Mouse (Mus musculus): ENCODE measurements at regions not wholly inside any gene's neighbourhood (a gene's known extent, or its start where the extent isn't known, plus 50 kb on each side); places are given as distances from the start of the nearest gene placed in this dataset.

GRCm38 (mm10) chr1:75885632-75886031 is 339.6 kb downstream of the Slc4a3 start:
- Histone ChIP-seq H3K36me3 (ENCODE audit: insufficient read depth) (no peaks in the 10 kb centered on the region), H3K27me3 (ENCODE audit: insufficient read depth, low read length) (no peaks in the 10 kb centered on the region), H3K9ac (no peak overlapping the region), H3K4me1 (ENCODE audit: insufficient read depth) (0 out of 2 replicates have a peak, but pooled peaks cover 3% of the 10 kb centered on the region), H3K4me3 (ENCODE audit: low read depth, low read length) (no peak overlapping the region), H3K9me3 (ENCODE audit: low read length) (no peaks in the 10 kb centered on the region), H3K4me2 (ENCODE audit: low read depth) (no peak overlapping the region), H3K27ac (ENCODE audit: low read depth, low read length) (no peak overlapping the region)
- no peak for TF ChIP-seq CTCF (IDR thresholded peaks at IDR 0.05; ENCODE audit: low read depth)
- WGBS: 75% methylated on average over 7 of the region's 7 CpGs
- DNase-seq: no peak
- no peak for ATAC-seq

- Histone ChIP-seq H3K4me2 (ENCODE audit: low read depth) (no peak overlapping the region), H3K27ac (ENCODE audit: low read depth, low read length) (no peak overlapping the region), H3K27me3 (ENCODE audit: insufficient read depth, low read length) (no peaks in the 10 kb centered on the region), H3K4me3 (ENCODE audit: low read depth, low read length) (no peak overlapping the region), H3K9ac (no peak overlapping the region), H3K4me1 (ENCODE audit: insufficient read depth) (0 out of 2 replicates have a peak, but pooled peaks cover 3% of the 10 kb centered on the region), H3K9me3 (ENCODE audit: low read length) (no peaks in the 10 kb centered on the region), H3K36me3 (ENCODE audit: insufficient read depth) (no peaks in the 10 kb centered on the region)
- no peak for TF ChIP-seq CTCF (IDR thresholded peaks at IDR 0.05; ENCODE audit: low read depth)
- DNase-seq: no peak
- WGBS: 9% methylated on average over 9 of the region's 9 CpGs
- ATAC-seq: no peak
Observed at GRCm38 (mm10) chr1:75888499-75889208, 342.6 kb downstream of the Slc4a3 start.

DNA sequence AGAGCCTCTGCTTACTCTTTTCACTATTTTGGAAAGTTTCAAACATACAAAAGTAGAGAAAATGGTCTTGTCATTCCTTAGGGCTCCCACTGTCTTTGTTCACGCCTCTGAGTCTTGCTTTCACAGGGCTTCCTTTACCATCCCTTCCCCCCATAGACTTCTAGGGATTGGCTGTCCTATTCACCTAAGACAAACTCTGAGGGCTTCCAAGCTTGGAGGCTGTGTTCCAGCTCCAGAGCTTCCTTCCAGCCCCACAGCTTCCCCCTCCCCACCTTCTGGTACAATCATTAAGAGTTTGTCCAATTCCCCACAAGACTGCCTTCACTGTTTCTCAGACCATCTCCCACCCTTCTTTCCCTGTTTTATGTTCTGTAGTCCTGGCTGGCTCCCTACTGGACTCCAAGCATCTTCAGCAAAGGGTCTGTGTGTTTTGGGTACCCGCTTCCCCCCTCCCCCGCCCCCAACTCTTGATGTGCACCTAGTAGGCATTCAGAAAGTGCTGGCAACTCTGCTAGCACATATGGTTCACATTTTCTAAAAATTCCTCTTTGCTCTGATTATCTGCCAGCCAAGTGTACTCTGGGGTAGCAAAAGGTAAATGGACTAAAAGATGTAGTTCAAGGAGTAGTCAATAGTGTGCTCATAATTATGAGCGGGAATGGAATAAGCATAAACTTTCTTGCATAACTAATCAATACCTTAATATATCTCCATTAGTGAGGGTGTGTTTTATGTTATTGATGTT is 344.0 kb downstream of the Slc4a3 start:
- TF ChIP-seq CTCF (IDR thresholded peaks at IDR 0.05; ENCODE audit: low read depth): no peak
- H3K36me3 ChIP-seq (ENCODE audit: insufficient read depth): no peaks in the 10 kb centered on the region
- DNase-seq (no peak), ATAC-seq (no peak)
- no peak overlapping the region for H3K9ac ChIP-seq
- no peak overlapping the region for H3K4me2 ChIP-seq (ENCODE audit: low read depth)
- H3K27me3 ChIP-seq (ENCODE audit: insufficient read depth, low read length): no peaks in the 10 kb centered on the region
- no peak overlapping the region for H3K4me3 ChIP-seq (ENCODE audit: low read depth, low read length)
- no peak overlapping the region for H3K27ac ChIP-seq (ENCODE audit: low read depth, low read length)
- H3K9me3 ChIP-seq (ENCODE audit: low read length): no peaks in the 10 kb centered on the region
- 0 out of 2 replicates have a peak, but pooled peaks cover 3% of the 10 kb centered on the region for H3K4me1 ChIP-seq (ENCODE audit: insufficient read depth)
- WGBS: 75% methylated on average over 4 of the region's 4 CpGs

DNA sequence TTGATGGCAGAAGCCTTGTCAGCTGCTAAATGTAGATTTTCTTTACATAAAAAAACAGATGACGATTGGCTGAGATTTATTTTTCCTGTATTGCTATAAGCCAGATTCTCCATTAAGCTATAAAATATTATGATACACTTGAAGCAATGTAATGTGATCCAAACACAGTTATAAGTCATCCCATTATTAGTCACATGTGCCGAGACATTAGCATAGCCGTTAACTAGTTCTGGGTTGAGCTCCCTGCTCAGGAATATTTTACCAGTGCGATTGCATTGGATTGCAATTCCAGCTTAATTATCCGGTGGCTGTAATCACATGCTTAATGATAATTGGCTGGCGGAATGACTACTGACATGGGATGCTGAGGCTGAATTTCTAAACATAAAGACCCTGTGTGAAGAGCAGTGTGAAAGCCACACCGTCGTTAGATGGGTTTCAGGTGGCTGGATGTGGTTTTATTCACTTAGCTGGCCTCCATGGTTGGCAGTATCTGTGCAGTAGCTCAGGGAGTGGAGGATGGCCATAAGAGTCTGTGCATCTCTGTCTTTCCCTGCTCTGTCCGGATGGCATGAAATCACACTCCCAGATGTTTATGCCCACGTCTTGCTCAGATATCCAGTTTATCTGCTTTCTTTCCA is 344.7 kb downstream of the Slc4a3 start:
- TF ChIP-seq CTCF (IDR thresholded peaks at IDR 0.05; ENCODE audit: low read depth): no peak
- ATAC-seq (no peak), DNase-seq (no peak)
- Histone ChIP-seq H3K27ac (ENCODE audit: low read depth, low read length) (no peak overlapping the region), H3K9me3 (ENCODE audit: low read length) (no peaks in the 10 kb centered on the region), H3K4me1 (ENCODE audit: insufficient read depth) (0 out of 2 replicates have a peak, but pooled peaks cover 3% of the 10 kb centered on the region), H3K4me2 (ENCODE audit: low read depth) (no peak overlapping the region), H3K4me3 (ENCODE audit: low read depth, low read length) (no peak overlapping the region), H3K9ac (no peak overlapping the region), H3K36me3 (ENCODE audit: insufficient read depth) (no peaks in the 10 kb centered on the region), H3K27me3 (ENCODE audit: insufficient read depth, low read length) (no peaks in the 10 kb centered on the region)
- WGBS: 45% methylated on average over 10 of the region's 10 CpGs

- Histone ChIP-seq H3K4me3 (ENCODE audit: low read depth, low read length) (no peak overlapping the region), H3K9ac (no peak overlapping the region), H3K27me3 (ENCODE audit: insufficient read depth, low read length) (no peaks in the 10 kb centered on the region), H3K27ac (ENCODE audit: low read depth, low read length) (no peak overlapping the region), H3K4me1 (ENCODE audit: insufficient read depth) (no peaks in the 10 kb centered on the region), H3K36me3 (ENCODE audit: insufficient read depth) (no peaks in the 10 kb centered on the region), H3K9me3 (ENCODE audit: low read length) (no peaks in the 10 kb centered on the region), H3K4me2 (ENCODE audit: low read depth) (no peak overlapping the region)
- TF ChIP-seq CTCF (IDR thresholded peaks at IDR 0.05; ENCODE audit: low read depth): no peak
- DNase-seq: no peak
- WGBS: 97% methylated on average over 1 of the region's 1 CpGs
- ATAC-seq: no peak
Observed at GRCm38 (mm10) chr1:75895550-75895949, 349.5 kb downstream of the Slc4a3 start.

DNA sequence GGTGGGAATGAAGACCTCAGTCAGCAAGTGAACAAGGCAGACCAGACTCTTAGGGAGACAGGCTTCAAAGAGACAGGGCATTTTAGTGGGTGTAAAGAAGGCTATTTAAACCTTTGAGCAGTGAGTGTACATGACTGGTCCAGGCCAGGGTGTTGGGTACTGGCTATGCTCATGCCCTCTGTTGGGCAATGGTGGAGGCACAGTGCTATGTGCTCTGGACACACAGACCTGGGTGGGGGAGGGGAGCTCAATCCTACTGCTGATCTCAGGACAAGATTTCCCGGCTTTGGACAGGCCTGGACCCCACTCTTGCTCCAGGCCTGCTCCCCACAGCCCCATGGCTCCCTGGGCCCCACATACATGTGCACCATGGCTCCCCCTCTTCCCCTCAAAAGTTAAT is 355.1 kb downstream of the Slc4a3 start:
- no peaks in the 10 kb centered on the region for H3K27me3 ChIP-seq (ENCODE audit: insufficient read depth, low read length)
- 39% methylated on average over 1 of the region's 1 CpGs for WGBS
- H3K4me3 ChIP-seq (ENCODE audit: low read depth, low read length): no peak overlapping the region
- ATAC-seq (no peak; the same call in 1 of the 2 replicates), DNase-seq (no peak)
- peak; percentile 29; the same call in 1 of the 2 replicates for TF ChIP-seq CTCF (IDR thresholded peaks at IDR 0.05; ENCODE audit: low read depth)
- 0 out of 2 replicates have a peak, but pooled peaks cover 3% of the 10 kb centered on the region for H3K4me1 ChIP-seq (ENCODE audit: insufficient read depth)
- H3K36me3 ChIP-seq (ENCODE audit: insufficient read depth): no peaks in the 10 kb centered on the region
- H3K9me3 ChIP-seq (ENCODE audit: low read length): no peaks in the 10 kb centered on the region
- no peak overlapping the region for H3K27ac ChIP-seq (ENCODE audit: low read depth, low read length)
- H3K4me2 ChIP-seq (ENCODE audit: low read depth): no peak overlapping the region
- no peak overlapping the region for H3K9ac ChIP-seq

Data from forebrain, postnatal 0 days (tissue).